18 mouse cellular contexts compared by ENCODE assay signal in genomic region chr3:40119462-40119861, GRCm38 (mm10).
A peak's percentile ranks its signal among the peaks of the same experiment; 100 is the strongest.
DNase-seq lines count a peak whose midpoint lies in the region; ATAC-seq lines count a peak whose summit lies in the region.
"Had no signal": no experiment of that assay in that cellular context is flagged by ENCODE, and none has a peak within 500 bp of the region (broad histone marks: within the 10 kb centered on the region; RNA-seq: fewer than 3 reads in every experiment).

No protein-coding gene starts in this region.

- 0 out of 2 replicates have a peak overlapping the region, but pooled peaks have one; percentile 40 for H3K27ac ChIP-seq in forebrain, embryonic 13.5 days
- H3K27ac ChIP-seq in neural tube, embryonic 15.5 days (replicated peaks): no peak overlapping the region
- H3K27ac ChIP-seq: kidney, postnatal 0 days; liver, embryonic 15.5 days had no signal

- H3K9ac ChIP-seq in forebrain, embryonic 13.5 days: no peak overlapping the region
- no peak overlapping the region for H3K9ac ChIP-seq in neural tube, embryonic 15.5 days (replicated peaks)
- H3K9ac ChIP-seq: heart, embryonic 12.5 days; liver, embryonic 15.5 days had no signal

- no peak overlapping the region for H3K4me2 ChIP-seq in forebrain, embryonic 13.5 days
- H3K4me2 ChIP-seq in neural tube, embryonic 15.5 days: no peak overlapping the region
- H3K4me2 ChIP-seq: heart, embryonic 12.5 days; liver, embryonic 15.5 days had no signal

- H3K36me3 ChIP-seq in forebrain, embryonic 13.5 days (ENCODE audit: poor library complexity, severe bottlenecking): no peaks in the 10 kb centered on the region
- no peaks in the 10 kb centered on the region for H3K36me3 ChIP-seq in neural tube, embryonic 15.5 days
- H3K36me3 ChIP-seq: heart, embryonic 12.5 days; liver, embryonic 15.5 days had no signal

- H3K9me3 ChIP-seq in forebrain, embryonic 13.5 days (replicated peaks): no peaks in the 10 kb centered on the region
- H3K9me3 ChIP-seq in neural tube, embryonic 15.5 days (replicated peaks): no peaks in the 10 kb centered on the region
- H3K9me3 ChIP-seq: heart, embryonic 12.5 days; liver, embryonic 15.5 days had no signal

- DNase-seq in embryo, embryonic 10.5 days (ENCODE audit: low spot score): peak; percentile 20
- DNase-seq in embryo, embryonic 11 days: no peak
- DNase-seq in left cerebral cortex, postnatal 4 days: peak; percentile 36
- DNase-seq in left cerebral cortex, postnatal 10 days (ENCODE audit: extremely low spot score in 1 of 2, low spot score in 2 of 2): no peak
- no peak for DNase-seq in gastrocnemius, postnatal 36 days
- DNase-seq in adrenal gland, postnatal 4 days (ENCODE audit: low spot score in 2 of 2): no peak
- DNase-seq: adrenal gland, postnatal 14 days; cerebellum, adult 9-11 months; heart, postnatal 4 days; lung, postnatal 10 days; thymus, adult 18-20 months had no signal

- no peak overlapping the region for H3K4me3 ChIP-seq in forebrain, embryonic 13.5 days
- no peak overlapping the region for H3K4me3 ChIP-seq in neural tube, embryonic 15.5 days (replicated peaks)
- H3K4me3 ChIP-seq: heart, embryonic 12.5 days; liver, embryonic 15.5 days had no signal

- intact Hi-C loops in left cerebral cortex, postnatal 4 days (cut with DNase I): loop anchor here (10.0 kb wide), 1 partner anchor 1235 kb away; the partner anchor contains the start of gene Fat4
- intact Hi-C loops in left cerebral cortex, postnatal 10 days (cut with DNase I): loop anchor here (10.0 kb wide), 1 partner anchor 275 kb away; no protein-coding TSS in a partner anchor
- intact Hi-C loops in gastrocnemius, postnatal 36 days (cut with DNase I): no loop called here

- peak; percentile 34; the same call in 1 of the 2 replicates for ATAC-seq in forebrain, embryonic 13.5 days
- peak; percentile 39; the same call in 1 of the 2 replicates for ATAC-seq in neural tube, embryonic 15.5 days (ENCODE audit: low FRiP score)
- ATAC-seq: intestine, postnatal 0 days had no signal

- H3K27me3 ChIP-seq in forebrain, embryonic 13.5 days: no peaks in the 10 kb centered on the region
- H3K27me3 ChIP-seq in neural tube, embryonic 15.5 days (replicated peaks): no peaks in the 10 kb centered on the region
- H3K27me3 ChIP-seq: CH12.LX; liver, embryonic 15.5 days had no signal

- WGBS in forebrain, embryonic 13.5 days: 33% methylated on average over 1 of the region's 1 CpGs
- 22% methylated on average over 1 of the region's 1 CpGs for WGBS in neural tube, embryonic 15.5 days

- H3K4me1 ChIP-seq in forebrain, embryonic 13.5 days: peaks cover 23% of the 10 kb centered on the region
- peaks cover 14% of the 10 kb centered on the region for H3K4me1 ChIP-seq in neural tube, embryonic 15.5 days
- H3K4me1 ChIP-seq: liver, embryonic 15.5 days had no signal

Comparison
In these comparisons a context has a peak if more than half of its experiments do, and no peak if none do; other contexts are left out.
1. DNase-seq: peak in embryo, embryonic 10.5 days (single experiment) and left cerebral cortex, postnatal 4 days (single experiment); none in embryo, embryonic 11 days (single experiment), left cerebral cortex, postnatal 10 days (0 of 2), gastrocnemius, postnatal 36 days (0 of 2) and adrenal gland, postnatal 4 days (0 of 2).